ENCODE assay signal across 9 mouse cellular contexts in genomic region chr4:148955131-148955813, GRCm38 (mm10).
DNase-seq lines count a peak whose midpoint lies in the region; ATAC-seq and TF ChIP-seq lines count a peak whose summit lies in the region.
"Had no signal": no experiment of that assay in that cellular context is flagged by ENCODE, and none has a peak within 500 bp of the region (broad histone marks: within the 10 kb centered on the region; RNA-seq: fewer than 3 reads in every experiment).

No protein-coding gene starts in this region.

- intact Hi-C loops in heart, postnatal 10 days (cut with DNase I) = no loop called here
- intact Hi-C loops in left cerebral cortex, adult 2 months (cut with DNase I) = no loop called here

- H3K4me1 ChIP-seq in hindbrain, embryonic 14.5 days (replicated peaks; ENCODE audit: control insufficient read depth, insufficient read depth, low read length) = peaks cover 29% of the 10 kb centered on the region

- H3K27ac ChIP-seq in left cerebral cortex, adult 2 months = no peak overlapping the region
- no peak overlapping the region for H3K27ac ChIP-seq in hindbrain, embryonic 14.5 days
- H3K27ac ChIP-seq in layer of hippocampus, adult 2 months = no peak overlapping the region

- no peak for TF ChIP-seq CTCF in left cerebral cortex, adult 2 months (IDR thresholded peaks at IDR 0.05)
- TF ChIP-seq CTCF in layer of hippocampus, adult 2 months (conservative IDR thresholded peaks at IDR 0.05) = no peak

- no peaks in the 10 kb centered on the region for H3K36me3 ChIP-seq in hindbrain, embryonic 14.5 days (replicated peaks; ENCODE audit: control insufficient read depth, insufficient read depth)

- H3K9me3 ChIP-seq in hindbrain, embryonic 14.5 days (ENCODE audit: control insufficient read depth, low read length) = no peaks in the 10 kb centered on the region

- no peak overlapping the region for H3K9ac ChIP-seq in hindbrain, embryonic 14.5 days

- peaks cover 51% of the 10 kb centered on the region for H3K27me3 ChIP-seq in hindbrain, embryonic 14.5 days (ENCODE audit: control insufficient read depth, insufficient read depth, low read length)

- peak; percentile 94 for DNase-seq in adrenal gland, postnatal 14 days
- peak; percentile 68 to 73 for DNase-seq in cerebellum, postnatal 14 days
- peak; percentile 82 to 87 for DNase-seq in heart, postnatal 10 days
- peak; percentile 93 for DNase-seq in lung, postnatal 25 days (ENCODE audit: low spot score)
- no peak for DNase-seq in left cerebral cortex, adult 2 months (ENCODE audit: extremely low spot score in 1 of 2, low spot score in 2 of 2)
- DNase-seq in hindbrain, embryonic 14.5 days (ENCODE audit: low spot score) = no peak
- DNase-seq in left cerebral cortex, adult 11 months (ENCODE audit: low spot score) = no peak
- no peak for DNase-seq in layer of hippocampus, adult 2 months (ENCODE audit: low spot score in 2 of 2)

- no peak for ATAC-seq in hindbrain, embryonic 14.5 days (ENCODE audit: low FRiP score)

- WGBS in hindbrain, embryonic 14.5 days = 78% methylated on average over 14 of the region's 14 CpGs

- H3K4me3 ChIP-seq in left cerebral cortex, adult 2 months = no peak overlapping the region
- H3K4me3 ChIP-seq in hindbrain, embryonic 14.5 days (replicated peaks; ENCODE audit: low read length) = no peak overlapping the region
- no peak overlapping the region for H3K4me3 ChIP-seq in layer of hippocampus, adult 2 months
- H3K4me3 ChIP-seq: erythroblast, embryonic 14.5 days had no signal

- no peak overlapping the region for H3K4me2 ChIP-seq in hindbrain, embryonic 14.5 days (replicated peaks)

Comparison
In these comparisons a context has a peak if more than half of its experiments do, and no peak if none do; other contexts are left out.
1. DNase-seq: peak in adrenal gland, postnatal 14 days (single experiment), cerebellum, postnatal 14 days (2 of 2), heart, postnatal 10 days (2 of 2) and lung, postnatal 25 days (single experiment); none in left cerebral cortex, adult 2 months (0 of 2), hindbrain, embryonic 14.5 days (single experiment), left cerebral cortex, adult 11 months (single experiment) and layer of hippocampus, adult 2 months (0 of 2).